Mouse (Mus musculus) regulatory T cell (primary cell): ENCODE measurements at regions not wholly inside any gene's neighbourhood (a gene's known extent, or its start where the extent isn't known, plus 50 kb on each side); places are given as distances from the start of the nearest gene placed in this dataset.

Experiments used
- in situ Hi-C: fragments of 300-600 bp; cut with MboI, MseI; formaldehyde crosslinking; loops from one replicate; pipeline ENCODE4 v1.15.1; 2025; ENCODE audit warnings: high pct_unique_total_duplicates

- in situ Hi-C loops, result no loop called here
Measured at GRCm38 (mm10) chr14:106608341-106608927, 502.4 kb downstream of the Trim52 start.
